16 mouse cellular contexts compared by ENCODE assay signal in the genomic region with DNA sequence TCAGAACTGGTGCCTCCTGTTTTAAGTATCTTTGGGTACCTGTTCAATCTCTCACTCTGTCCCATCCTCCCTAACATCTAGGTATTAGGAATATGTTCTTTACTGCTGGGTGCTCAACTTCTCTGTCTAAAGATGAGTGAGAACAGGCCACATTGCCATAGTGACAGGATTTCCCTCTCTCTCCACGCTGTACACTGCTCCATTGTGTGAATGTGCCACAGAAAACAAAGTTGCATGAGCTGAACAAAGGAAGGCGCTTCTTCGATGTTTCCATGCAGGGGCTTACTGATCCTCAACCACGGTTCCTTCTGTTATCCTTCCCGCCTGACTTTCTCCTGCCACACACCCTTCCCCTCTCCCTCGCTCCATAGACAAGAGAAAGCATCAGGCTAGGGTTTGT. TPM values are rescaled to one million over a fixed set of nuclear protein-coding genes. Genes with fewer than 3 reads are reported as not detected.
DNase-seq lines count a peak whose midpoint lies in the region; ATAC-seq and TF ChIP-seq lines count a peak whose summit lies in the region.
"Had no signal": no experiment of that assay in that cellular context is flagged by ENCODE, and none has a peak within 500 bp of the region (broad histone marks: within the 10 kb centered on the region; RNA-seq: fewer than 3 reads in every experiment).

No protein-coding gene starts in this region.

- no peaks in the 10 kb centered on the region for H3K36me3 ChIP-seq in intestine, embryonic 14.5 days (ENCODE audit: control insufficient read depth, insufficient read depth, low read length)
- H3K36me3 ChIP-seq in intestine, postnatal 0 days (ENCODE audit: control insufficient read depth, insufficient read depth), result no peaks in the 10 kb centered on the region
- no peaks in the 10 kb centered on the region for H3K36me3 ChIP-seq in forebrain, embryonic 14.5 days (ENCODE audit: control insufficient read depth, insufficient read depth, low read length)
- no peaks in the 10 kb centered on the region for H3K36me3 ChIP-seq in hindbrain, embryonic 16.5 days (ENCODE audit: control insufficient read depth, insufficient read depth, low read length)
- H3K36me3 ChIP-seq in midbrain, embryonic 16.5 days (ENCODE audit: control insufficient read depth, insufficient read depth, low read length), result no peaks in the 10 kb centered on the region
- H3K36me3 ChIP-seq: embryonic facial prominence, embryonic 12.5 days; heart, embryonic 12.5 days; intestine, embryonic 15.5 days; limb, embryonic 12.5 days; liver, embryonic 15.5 days had no signal

- no peak overlapping the region for H3K4me2 ChIP-seq in intestine, embryonic 14.5 days (ENCODE audit: low read length)
- no peak overlapping the region for H3K4me2 ChIP-seq in intestine, postnatal 0 days (replicated peaks; ENCODE audit: low read depth)
- no peak overlapping the region for H3K4me2 ChIP-seq in forebrain, embryonic 14.5 days (ENCODE audit: low read length)
- H3K4me2 ChIP-seq in hindbrain, embryonic 16.5 days (ENCODE audit: low read length), result 0 out of 2 replicates have a peak overlapping the region, but pooled peaks have one; percentile 3
- H3K4me2 ChIP-seq in midbrain, embryonic 16.5 days (ENCODE audit: low read length), result no peak overlapping the region
- H3K4me2 ChIP-seq: embryonic facial prominence, embryonic 12.5 days; heart, embryonic 12.5 days; intestine, embryonic 15.5 days; limb, embryonic 12.5 days; liver, embryonic 15.5 days had no signal

- TF ChIP-seq CTCF in intestine, postnatal 0 days (IDR thresholded peaks at IDR 0.05; ENCODE audit: low read depth), result no peak

- H3K9me3 ChIP-seq in intestine, embryonic 14.5 days (ENCODE audit: control insufficient read depth, low read length), result no peaks in the 10 kb centered on the region
- H3K9me3 ChIP-seq in intestine, postnatal 0 days (ENCODE audit: control insufficient read depth), result no peaks in the 10 kb centered on the region
- no peaks in the 10 kb centered on the region for H3K9me3 ChIP-seq in forebrain, embryonic 14.5 days (replicated peaks; ENCODE audit: control insufficient read depth, low read length)
- no peaks in the 10 kb centered on the region for H3K9me3 ChIP-seq in hindbrain, embryonic 16.5 days (ENCODE audit: control insufficient read depth, low read length)
- no peaks in the 10 kb centered on the region for H3K9me3 ChIP-seq in midbrain, embryonic 16.5 days (replicated peaks; ENCODE audit: control insufficient read depth, low read length, poor library complexity, severe bottlenecking)
- H3K9me3 ChIP-seq: embryonic facial prominence, embryonic 12.5 days; heart, embryonic 12.5 days; intestine, embryonic 15.5 days; limb, embryonic 12.5 days; liver, embryonic 15.5 days had no signal

- H3K27me3 ChIP-seq in intestine, embryonic 14.5 days (replicated peaks; ENCODE audit: control insufficient read depth, insufficient read depth, low read length), result no peaks in the 10 kb centered on the region
- H3K27me3 ChIP-seq in intestine, postnatal 0 days (replicated peaks; ENCODE audit: control insufficient read depth, insufficient read depth, low read length), result no peaks in the 10 kb centered on the region
- no peaks in the 10 kb centered on the region for H3K27me3 ChIP-seq in forebrain, embryonic 14.5 days (replicated peaks; ENCODE audit: control insufficient read depth, insufficient read depth, low read length)
- H3K27me3 ChIP-seq in hindbrain, embryonic 16.5 days (replicated peaks; ENCODE audit: control insufficient read depth, insufficient read depth, low read length), result no peaks in the 10 kb centered on the region
- no peaks in the 10 kb centered on the region for H3K27me3 ChIP-seq in midbrain, embryonic 16.5 days (ENCODE audit: control insufficient read depth, insufficient read depth, low read depth, low read length)
- H3K27me3 ChIP-seq: embryonic facial prominence, embryonic 12.5 days; heart, embryonic 12.5 days; intestine, embryonic 15.5 days; limb, embryonic 12.5 days; liver, embryonic 15.5 days had no signal

- WGBS in intestine, embryonic 14.5 days, result 80% methylated on average over 6 of the region's 6 CpGs
- 88% methylated on average over 6 of the region's 6 CpGs for WGBS in intestine, postnatal 0 days
- 28% methylated on average over 6 of the region's 6 CpGs for WGBS in forebrain, embryonic 14.5 days
- WGBS in hindbrain, embryonic 16.5 days, result 20% methylated on average over 6 of the region's 6 CpGs
- WGBS in midbrain, embryonic 16.5 days, result 17% methylated on average over 6 of the region's 6 CpGs

- H3K27ac ChIP-seq in intestine, embryonic 14.5 days (ENCODE audit: low read depth), result no peak overlapping the region
- H3K27ac ChIP-seq in intestine, postnatal 0 days (ENCODE audit: low read depth, low read length), result no peak overlapping the region
- H3K27ac ChIP-seq in forebrain, embryonic 14.5 days (ENCODE audit: low read depth, low read length), result no peak overlapping the region
- no peak overlapping the region for H3K27ac ChIP-seq in hindbrain, embryonic 16.5 days (ENCODE audit: low read depth, low read length)
- H3K27ac ChIP-seq in midbrain, embryonic 16.5 days (ENCODE audit: low read length), result no peak overlapping the region; the same call in 1 of the 2 replicates
- H3K27ac ChIP-seq: embryonic facial prominence, embryonic 12.5 days; intestine, embryonic 15.5 days; kidney, postnatal 0 days; limb, embryonic 12.5 days; liver, embryonic 15.5 days had no signal

- peak; percentile 40 for DNase-seq in intestine, embryonic 14.5 days (ENCODE audit: low spot score)
- DNase-seq in forebrain, embryonic 14.5 days (ENCODE audit: low spot score), result peak; percentile 29
- no peak for DNase-seq in thymus, postnatal 0 days (ENCODE audit: low spot score)
- no peak for DNase-seq in adrenal gland, postnatal 10 days
- DNase-seq: cerebellum, postnatal 14 days; lung, postnatal 10 days had no signal

- no peak overlapping the region for H3K4me3 ChIP-seq in intestine, embryonic 14.5 days (ENCODE audit: low read depth, low read length)
- H3K4me3 ChIP-seq in intestine, postnatal 0 days (ENCODE audit: low read depth, low read length), result no peak overlapping the region
- H3K4me3 ChIP-seq in forebrain, embryonic 14.5 days (ENCODE audit: low read depth, low read length), result no peak overlapping the region
- H3K4me3 ChIP-seq in hindbrain, embryonic 16.5 days (ENCODE audit: low read length), result no peak overlapping the region
- H3K4me3 ChIP-seq in midbrain, embryonic 16.5 days (ENCODE audit: low read depth, low read length), result no peak overlapping the region
- H3K4me3 ChIP-seq: embryonic facial prominence, embryonic 12.5 days; heart, embryonic 12.5 days; intestine, embryonic 15.5 days; limb, embryonic 12.5 days; liver, embryonic 15.5 days; myocyte had no signal

- H3K4me1 ChIP-seq in intestine, embryonic 14.5 days (replicated peaks; ENCODE audit: control insufficient read depth, insufficient read depth, low read length), result 0 out of 2 replicates have a peak, but pooled peaks cover 3% of the 10 kb centered on the region
- no peaks in the 10 kb centered on the region; the same call in 1 of the 2 replicates for H3K4me1 ChIP-seq in intestine, postnatal 0 days (replicated peaks; ENCODE audit: control insufficient read depth, insufficient read depth, low read length)
- H3K4me1 ChIP-seq in forebrain, embryonic 14.5 days (ENCODE audit: control insufficient read depth, insufficient read depth, low read length), result peaks cover 18% of the 10 kb centered on the region
- H3K4me1 ChIP-seq in hindbrain, embryonic 16.5 days (ENCODE audit: control insufficient read depth, insufficient read depth, low read depth, low read length), result 0 out of 2 replicates have a peak, but pooled peaks cover 3% of the 10 kb centered on the region
- peaks cover 17% of the 10 kb centered on the region for H3K4me1 ChIP-seq in midbrain, embryonic 16.5 days (ENCODE audit: control insufficient read depth, insufficient read depth, low read length)
- H3K4me1 ChIP-seq: liver, embryonic 15.5 days had no signal

- no peak for ATAC-seq in intestine, embryonic 14.5 days (replicated peaks; ENCODE audit: low FRiP score, low TSS enrichment, low read depth)
- ATAC-seq in intestine, postnatal 0 days, result no peak
- ATAC-seq in forebrain, embryonic 14.5 days, result 0 out of 2 replicates have a peak, but pooled peaks have one; percentile 40
- ATAC-seq in hindbrain, embryonic 16.5 days, result 0 out of 2 replicates have a peak, but pooled peaks have one; percentile 18
- ATAC-seq in midbrain, embryonic 16.5 days, result 0 out of 2 replicates have a peak, but pooled peaks have one; percentile 31
- ATAC-seq: intestine, embryonic 15.5 days had no signal

- H3K9ac ChIP-seq in intestine, embryonic 14.5 days (ENCODE audit: low read length), result no peak overlapping the region
- no peak overlapping the region for H3K9ac ChIP-seq in intestine, postnatal 0 days (ENCODE audit: low read depth, low read length)
- no peak overlapping the region for H3K9ac ChIP-seq in forebrain, embryonic 14.5 days (ENCODE audit: low read length)
- no peak overlapping the region for H3K9ac ChIP-seq in hindbrain, embryonic 16.5 days (ENCODE audit: low read depth, low read length)
- no peak overlapping the region; the same call in 1 of the 2 replicates for H3K9ac ChIP-seq in midbrain, embryonic 16.5 days (ENCODE audit: low read depth, low read length)
- H3K9ac ChIP-seq: embryonic facial prominence, embryonic 12.5 days; heart, embryonic 12.5 days; intestine, embryonic 15.5 days; limb, embryonic 12.5 days; liver, embryonic 15.5 days had no signal

RNA-seq across cellular contexts. Expression of gene Myo6, which starts 32.4 kb away (rescaled TPM):
- 63.8 and 71.0 TPM in 2 replicates for polyA plus RNA-seq in intestine, embryonic 14.5 days (2014; fragmentation: Nextera tagmentation; extraction: Ambion mirVana)
- 50.9 and 65.5 TPM in 2 replicates for polyA plus RNA-seq in intestine, postnatal 0 days (2015; fragmentation: Nextera tagmentation; extraction: Ambion mirVana)
- 10.2 and 14.6 TPM in 2 replicates for polyA plus RNA-seq in forebrain, embryonic 14.5 days (2014; fragmentation: Nextera tagmentation; extraction: Ambion mirVana)
- 24.4 and 26.8 TPM in 2 replicates for polyA plus RNA-seq in hindbrain, embryonic 16.5 days (2015; fragmentation: Nextera tagmentation; extraction: Ambion mirVana)
- polyA plus RNA-seq in midbrain, embryonic 16.5 days (2015; fragmentation: Nextera tagmentation; extraction: Ambion mirVana), result 20.3 and 22.7 TPM in 2 replicates
- polyA plus RNA-seq in thymus, postnatal 0 days (2015; fragmentation: Nextera tagmentation; extraction: Ambion mirVana), result 52.5 and 66.3 TPM in 2 replicates
- 10 to 100 TPM; 25.1 to 32.3 TPM for total RNA-seq in adrenal gland, postnatal 10 days (2021)

Comparison
In these comparisons a context has a peak if more than half of its experiments do, and no peak if none do; other contexts are left out.
1. ATAC-seq: peak in forebrain, embryonic 14.5 days (single experiment), hindbrain, embryonic 16.5 days (single experiment) and midbrain, embryonic 16.5 days (single experiment); none in intestine, embryonic 14.5 days (single experiment) and intestine, postnatal 0 days (single experiment).
2. DNase-seq: peak in intestine, embryonic 14.5 days (single experiment) and forebrain, embryonic 14.5 days (single experiment); none in thymus, postnatal 0 days (single experiment) and adrenal gland, postnatal 10 days (single experiment).